Mouse (Mus musculus) neural tube, embryonic 11.5 days (tissue): Measurements from ENCODE around the gene Actn1. TPM values are rescaled to one million over a fixed set of nuclear protein-coding genes. Genes with fewer than 3 reads are reported as not detected.

Experiments
- ATAC-seq: fragments of 200-750 bp; cut with Nextera tagmentation; 2 replicates; pipeline ENCODE4 v1.8.0; 2017; ENCODE audit warnings: moderate number of reproducible peaks, mild to moderate bottlenecking, moderate TSS enrichment, moderate library complexity; ENCODE audit not compliant: insufficient read depth, low FRiP score, low TSS enrichment
- DNase-seq: peaks from one replicate; pipeline ENCODE4 v3.0.0-alpha.2; 2015; ENCODE audit warnings: low spot score
- H3K27ac ChIP-seq: fragments of 300-500 bp; sonication (generic); 2 replicates; pipeline ENCODE4 v1.5.1; 2014; ENCODE audit warnings: low read depth, mild to moderate bottlenecking, low read length
- H3K27me3 ChIP-seq: fragments of 300-500 bp; sonication (generic); 2 replicates; pipeline ENCODE4 v1.6.1; 2014; ENCODE audit warnings: mild to moderate bottlenecking, low read length, mixed read lengths; ENCODE audit not compliant: control insufficient read depth, insufficient read depth
- H3K36me3 ChIP-seq: fragments of 300-500 bp; sonication (generic); 2 replicates; pipeline ENCODE4 v1.6.1; 2014; ENCODE audit warnings: mild to moderate bottlenecking, low read length, moderate library complexity, mixed read lengths; ENCODE audit not compliant: control insufficient read depth, insufficient read depth
- H3K4me1 ChIP-seq: fragments of 300-500 bp; sonication (generic); 2 replicates; pipeline ENCODE4 v1.6.1; 2014; ENCODE audit warnings: low read length, mixed read lengths; ENCODE audit not compliant: control insufficient read depth, insufficient read depth
- H3K4me2 ChIP-seq: fragments of 300-500 bp; sonication (generic); 2 replicates; pipeline ENCODE4 v1.6.1; 2014; ENCODE audit warnings: low read depth, mild to moderate bottlenecking, moderate library complexity
- H3K4me3 ChIP-seq: fragments of 300-500 bp; sonication (generic); 2 replicates; pipeline ENCODE4 v1.5.1; 2014; ENCODE audit warnings: low read depth, low read length
- H3K9ac ChIP-seq: fragments of 300-500 bp; sonication (generic); 2 replicates; pipeline ENCODE4 v1.6.1; 2014; ENCODE audit warnings: mild to moderate bottlenecking, low read length
- H3K9me3 ChIP-seq: fragments of 300-500 bp; sonication (generic); 2 replicates; pipeline ENCODE4 v1.6.1; 2016; ENCODE audit warnings: low read length; ENCODE audit not compliant: control insufficient read depth
- WGBS: fragments of 180-500 bp; shearing (Covaris S2); extraction: QIAGEN DNeasy Blood & Tissue Kit; methylation state at CpG from one replicate; pipeline ENCODE4 v1.1.7; 2014; 5-methylcytosine and 5-hydroxymethylcytosine counted together
- polyA plus RNA-seq: library from polyadenylated mRNA; unstranded; fragments of >200 nt; fragmentation: Nextera tagmentation; extraction: Ambion mirVana; gene quantifications from 2 replicates; pipeline ENCODE4 v1.2.1, GENCODE M21; 2014

Actn1 gene
- polyA plus RNA-seq, 1 experiment from 2014 or later: 20.6 TPM

- 51% methylated on average over 6 of the region's 6 CpGs for WGBS
- H3K36me3 ChIP-seq: no peaks in the 10 kb centered on the region
- H3K27me3 ChIP-seq: no peaks in the 10 kb centered on the region
- no peak for ATAC-seq
- no peaks in the 10 kb centered on the region for H3K9me3 ChIP-seq
- no peak overlapping the region for H3K4me3 ChIP-seq
- H3K9ac ChIP-seq: no peak overlapping the region
- peaks cover 4% of the 10 kb centered on the region; the same call in 1 of the 2 replicates for H3K4me1 ChIP-seq
- no peak for DNase-seq
- H3K4me2 ChIP-seq: no peak overlapping the region
- no peak overlapping the region for H3K27ac ChIP-seq
Observed at GRCm38 (mm10) chr12:80216258-80216881, 43.8 kb downstream of the Actn1 start.

GRCm38 (mm10) chr12:80213810-80214209 is 46.4 kb downstream of the Actn1 start:
- Histone ChIP-seq H3K4me1 (peaks cover 2% of the 10 kb centered on the region; the same call in 1 of the 2 replicates), H3K4me2 (no peak overlapping the region), H3K9me3 (no peaks in the 10 kb centered on the region), H3K36me3 (no peaks in the 10 kb centered on the region), H3K27ac (no peak overlapping the region), H3K27me3 (no peaks in the 10 kb centered on the region), H3K9ac (no peak overlapping the region), H3K4me3 (no peak overlapping the region)
- no peak for ATAC-seq
- WGBS: 74% methylated on average over 8 of the region's 8 CpGs
- no peak for DNase-seq

- H3K4me3 ChIP-seq: no peak overlapping the region
- WGBS: 71% methylated on average over 4 of the region's 4 CpGs
- no peaks in the 10 kb centered on the region for H3K9me3 ChIP-seq
- no peaks in the 10 kb centered on the region for H3K36me3 ChIP-seq
- no peak overlapping the region for H3K9ac ChIP-seq
- peaks cover 3% of the 10 kb centered on the region; the same call in 1 of the 2 replicates for H3K4me1 ChIP-seq
- ATAC-seq (no peak), DNase-seq (no peak)
- no peaks in the 10 kb centered on the region for H3K27me3 ChIP-seq
- no peak overlapping the region for H3K4me2 ChIP-seq
- no peak overlapping the region for H3K27ac ChIP-seq
Observed at GRCm38 (mm10) chr12:80213263-80213662, 46.9 kb downstream of the Actn1 start.

- no peak overlapping the region for H3K4me3 ChIP-seq
- DNase-seq (no peak), ATAC-seq (no peak)
- 19% methylated on average over 4 of the region's 4 CpGs for WGBS
- H3K4me2 ChIP-seq: no peak overlapping the region
- no peaks in the 10 kb centered on the region for H3K36me3 ChIP-seq
- no peak overlapping the region for H3K9ac ChIP-seq
- no peaks in the 10 kb centered on the region for H3K9me3 ChIP-seq
- no peaks in the 10 kb centered on the region for H3K27me3 ChIP-seq
- no peak overlapping the region for H3K27ac ChIP-seq
- H3K4me1 ChIP-seq: peaks cover 3% of the 10 kb centered on the region; the same call in 1 of the 2 replicates
Observed at GRCm38 (mm10) chr12:80210791-80211612, 49.2 kb downstream of the Actn1 start.

- ATAC-seq (no peak), DNase-seq (no peak)
- Histone ChIP-seq H3K4me2 (no peak overlapping the region), H3K9me3 (no peaks in the 10 kb centered on the region), H3K27ac (no peak overlapping the region), H3K36me3 (no peaks in the 10 kb centered on the region), H3K27me3 (no peaks in the 10 kb centered on the region), H3K4me3 (no peak overlapping the region), H3K9ac (no peak overlapping the region), H3K4me1 (peaks cover 3% of the 10 kb centered on the region; the same call in 1 of the 2 replicates)
- 81% methylated on average over 4 of the region's 4 CpGs for whole genome bisulfite sequencing
Observed at GRCm38 (mm10) chr12:80209914-80210313, 50.3 kb downstream of the Actn1 start.

GRCm38 (mm10) chr12:80208126-80208820 is 51.9 kb downstream of the Actn1 start:
- DNase-seq (no peak), ATAC-seq (no peak)
- H3K9ac ChIP-seq: no peak overlapping the region
- H3K36me3 ChIP-seq: no peaks in the 10 kb centered on the region
- H3K4me1 ChIP-seq: peaks cover 3% of the 10 kb centered on the region; the same call in 1 of the 2 replicates
- no peak overlapping the region for H3K4me3 ChIP-seq
- 61% methylated on average over 19 of the region's 19 CpGs for WGBS
- no peak overlapping the region for H3K4me2 ChIP-seq
- H3K9me3 ChIP-seq: no peaks in the 10 kb centered on the region
- H3K27me3 ChIP-seq: no peaks in the 10 kb centered on the region
- H3K27ac ChIP-seq: no peak overlapping the region

- Histone ChIP-seq H3K36me3 (no peaks in the 10 kb centered on the region; the same call in 1 of the 2 replicates), H3K27me3 (no peaks in the 10 kb centered on the region), H3K4me2 (no peak overlapping the region), H3K9ac (no peak overlapping the region), H3K27ac (no peak overlapping the region), H3K4me1 (no peaks in the 10 kb centered on the region; the same call in 1 of the 2 replicates), H3K4me3 (no peak overlapping the region), H3K9me3 (no peaks in the 10 kb centered on the region)
- WGBS: 86% methylated on average over 4 of the region's 4 CpGs
- no peak for DNase-seq
- no peak for ATAC-seq
Observed at GRCm38 (mm10) chr12:80203284-80203683, 56.9 kb downstream of the Actn1 start.

GRCm38 (mm10) chr12:80199738-80200137 is 60.4 kb downstream of the Actn1 start:
- no peaks in the 10 kb centered on the region for H3K9me3 ChIP-seq
- H3K27ac ChIP-seq: no peak overlapping the region
- no peak for DNase-seq
- WGBS: 66% methylated on average over 2 of the region's 2 CpGs
- H3K27me3 ChIP-seq: no peaks in the 10 kb centered on the region
- H3K36me3 ChIP-seq: no peaks in the 10 kb centered on the region; the same call in 1 of the 2 replicates
- no peaks in the 10 kb centered on the region for H3K4me1 ChIP-seq
- no peak overlapping the region for H3K9ac ChIP-seq
- no peak overlapping the region for H3K4me2 ChIP-seq
- no peak for ATAC-seq
- no peak overlapping the region for H3K4me3 ChIP-seq
